Mouse (Mus musculus) liver, postnatal 0 days (tissue): ENCODE results near the gene Plekhh1.

Experiments used
- CTCF ChIP-seq: sonication (generic); IDR thresholded peaks from 2 replicates; pipeline ENCODE4 v1.5.1; 2016; ENCODE audit warnings: antibody characterized with exemption, low read depth
- EP300 ChIP-seq: IDR thresholded peaks from 2 replicates; pipeline ENCODE4 v1.6.1; 2016; ENCODE audit warnings: antibody characterized with exemption, low read depth, mild to moderate bottlenecking

DNA sequence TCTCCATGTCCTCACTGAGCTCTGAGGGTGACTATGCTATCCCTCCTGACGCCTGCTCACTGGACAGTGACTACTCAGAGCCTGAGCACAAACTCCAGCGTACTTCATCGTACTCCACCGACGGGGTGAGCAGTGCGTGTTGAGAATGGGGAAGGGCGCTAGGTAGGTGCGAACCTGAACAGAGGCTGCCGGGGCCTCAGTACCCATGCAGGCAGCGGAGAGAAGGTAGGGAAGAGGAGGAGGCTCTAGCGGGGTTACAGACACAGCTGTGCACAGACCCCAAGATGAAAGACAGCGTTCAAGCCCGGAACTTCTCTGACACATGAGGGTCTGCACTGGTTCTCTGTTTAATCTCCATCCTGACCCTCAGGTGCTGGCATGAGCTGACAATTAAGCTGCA, 35.5 kb downstream of the Plekhh1 start:
- no peak for TF ChIP-seq CTCF
- TF ChIP-seq EP300 = no peak
